In the genomic region with DNA sequence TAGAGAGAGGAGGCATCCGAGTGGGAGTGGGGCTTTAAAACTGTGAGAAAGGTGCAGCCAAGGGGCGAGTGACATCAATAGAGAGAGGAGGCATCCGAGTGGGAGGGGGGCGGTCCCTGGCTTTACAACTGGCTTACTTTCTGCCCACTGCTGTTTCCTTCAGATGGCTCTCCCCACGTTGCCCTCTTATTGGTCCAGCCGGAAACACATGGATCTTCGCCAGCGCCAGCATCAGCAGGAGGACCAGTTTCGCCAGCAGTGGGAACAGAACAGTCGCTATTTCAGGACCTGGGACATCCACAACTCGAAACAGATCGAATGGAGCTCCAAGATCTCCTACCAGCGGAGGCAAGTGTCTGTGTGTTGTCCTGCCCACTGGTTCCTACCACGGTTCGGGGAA, we compare ENCODE assay signal across 7 mouse cellular contexts. TPM values are rescaled to one million over a fixed set of nuclear protein-coding genes. Genes with fewer than 3 reads are reported as not detected.
DNase-seq lines count a peak whose midpoint lies in the region; ATAC-seq and TF ChIP-seq lines count a peak whose summit lies in the region.

No protein-coding gene starts in this region.

- peak overlapping the region; percentile 77; the same call in 1 of the 2 replicates for H3K4me3 ChIP-seq in lung, postnatal 0 days (ENCODE audit: low read depth, low read length)
- peak overlapping the region; percentile 85 for H3K4me3 ChIP-seq in embryonic facial prominence, embryonic 14.5 days (ENCODE audit: low read depth, low read length)
- peak overlapping the region; percentile 89 for H3K4me3 ChIP-seq in limb, embryonic 12.5 days (replicated peaks)
- peak overlapping the region; percentile 84 for H3K4me3 ChIP-seq in stomach, postnatal 0 days (ENCODE audit: low read depth, low read length)

- H3K4me2 ChIP-seq in lung, postnatal 0 days (replicated peaks; ENCODE audit: low read depth, low read length), result peak overlapping the region; percentile 71
- peak overlapping the region; percentile 65 for H3K4me2 ChIP-seq in embryonic facial prominence, embryonic 14.5 days (ENCODE audit: low read depth, low read length)
- peak overlapping the region; percentile 64 for H3K4me2 ChIP-seq in limb, embryonic 12.5 days
- H3K4me2 ChIP-seq in stomach, postnatal 0 days (replicated peaks; ENCODE audit: low read depth), result peak overlapping the region; percentile 84

- WGBS in lung, postnatal 0 days, result 51% methylated on average over 15 of the region's 15 CpGs
- WGBS in embryonic facial prominence, embryonic 14.5 days, result 50% methylated on average over 15 of the region's 15 CpGs
- 55% methylated on average over 15 of the region's 15 CpGs for WGBS in limb, embryonic 12.5 days
- 51% methylated on average over 15 of the region's 15 CpGs for WGBS in stomach, postnatal 0 days

- no peak for DNase-seq in lung, postnatal 0 days (ENCODE audit: low spot score)
- DNase-seq in lung, postnatal 14 days, result no peak
- DNase-seq in embryonic facial prominence, embryonic 14.5 days (ENCODE audit: low spot score), result no peak
- no peak for DNase-seq in stomach, postnatal 0 days (ENCODE audit: low spot score)
- DNase-seq in layer of hippocampus, postnatal 14 days (ENCODE audit: low spot score in 2 of 2), result no peak
- no peak for DNase-seq in left cerebral cortex, postnatal 25 days (ENCODE audit: low spot score in 2 of 2)

- H3K4me1 ChIP-seq in lung, postnatal 0 days (ENCODE audit: insufficient read depth, low read depth, low read length), result no peaks in the 10 kb centered on the region; the same call in 1 of the 2 replicates
- 0 out of 2 replicates have a peak, but pooled peaks cover 5% of the 10 kb centered on the region for H3K4me1 ChIP-seq in embryonic facial prominence, embryonic 14.5 days (ENCODE audit: control insufficient read depth, insufficient read depth, low read length)
- peaks cover 6% of the 10 kb centered on the region for H3K4me1 ChIP-seq in limb, embryonic 12.5 days (replicated peaks)
- H3K4me1 ChIP-seq in stomach, postnatal 0 days (replicated peaks; ENCODE audit: control insufficient read depth, insufficient read depth), result no peaks in the 10 kb centered on the region

- no peak overlapping the region for H3K9ac ChIP-seq in lung, postnatal 0 days (replicated peaks; ENCODE audit: low read depth)
- H3K9ac ChIP-seq in embryonic facial prominence, embryonic 14.5 days (ENCODE audit: low read depth, low read length), result peak overlapping the region; percentile 78; the same call in 1 of the 2 replicates
- H3K9ac ChIP-seq in limb, embryonic 12.5 days (replicated peaks), result peak overlapping the region; percentile 73
- H3K9ac ChIP-seq in stomach, postnatal 0 days (ENCODE audit: low read length), result peak overlapping the region; percentile 71

- no peak for TF ChIP-seq EP300 in lung, postnatal 0 days (IDR thresholded peaks at IDR 0.05)
- TF ChIP-seq EP300 in stomach, postnatal 0 days (optimal IDR thresholded peaks at IDR 0.05), result no peak

- H3K9me3 ChIP-seq in lung, postnatal 0 days (ENCODE audit: low read length), result no peaks in the 10 kb centered on the region
- no peaks in the 10 kb centered on the region for H3K9me3 ChIP-seq in embryonic facial prominence, embryonic 14.5 days (ENCODE audit: control insufficient read depth, low read length)
- H3K9me3 ChIP-seq in limb, embryonic 12.5 days, result no peaks in the 10 kb centered on the region
- no peaks in the 10 kb centered on the region for H3K9me3 ChIP-seq in stomach, postnatal 0 days (ENCODE audit: control insufficient read depth, low read length)

- no peak for ATAC-seq in lung, postnatal 0 days
- ATAC-seq in embryonic facial prominence, embryonic 14.5 days (ENCODE audit: low read depth), result no peak
- ATAC-seq in limb, embryonic 12.5 days (ENCODE audit: insufficient number of reproducible peaks, insufficient read depth, low FRiP score, low TSS enrichment, low read depth), result no peak
- no peak for ATAC-seq in stomach, postnatal 0 days (ENCODE audit: low FRiP score, low TSS enrichment)

- intact Hi-C loops in left cerebral cortex, postnatal 25 days (cut with DNase I), result no loop called here

- no peak overlapping the region for H3K27ac ChIP-seq in lung, postnatal 0 days (ENCODE audit: low read length)
- no peak overlapping the region for H3K27ac ChIP-seq in embryonic facial prominence, embryonic 14.5 days (replicated peaks; ENCODE audit: low read depth, low read length)
- H3K27ac ChIP-seq in limb, embryonic 12.5 days, result no peak overlapping the region
- H3K27ac ChIP-seq in stomach, postnatal 0 days (replicated peaks), result no peak overlapping the region

- TF ChIP-seq CTCF in lung, postnatal 0 days (IDR thresholded peaks at IDR 0.05), result no peak
- TF ChIP-seq CTCF in stomach, postnatal 0 days (IDR thresholded peaks at IDR 0.05; ENCODE audit: low read depth), result no peak

- no peaks in the 10 kb centered on the region for H3K36me3 ChIP-seq in lung, postnatal 0 days (ENCODE audit: insufficient read depth, low read length)
- peaks cover 43% of the 10 kb centered on the region for H3K36me3 ChIP-seq in embryonic facial prominence, embryonic 14.5 days (ENCODE audit: control insufficient read depth, insufficient read depth, low read length)
- H3K36me3 ChIP-seq in limb, embryonic 12.5 days, result peaks cover 43% of the 10 kb centered on the region
- peaks cover 5% of the 10 kb centered on the region; the same call in 1 of the 2 replicates for H3K36me3 ChIP-seq in stomach, postnatal 0 days (ENCODE audit: control insufficient read depth, insufficient read depth, low read length)

- H3K27me3 ChIP-seq in lung, postnatal 0 days (replicated peaks; ENCODE audit: insufficient read depth, low read length), result no peaks in the 10 kb centered on the region
- no peaks in the 10 kb centered on the region for H3K27me3 ChIP-seq in embryonic facial prominence, embryonic 14.5 days (replicated peaks; ENCODE audit: control insufficient read depth, insufficient read depth, low read length)
- H3K27me3 ChIP-seq in limb, embryonic 12.5 days, result no peaks in the 10 kb centered on the region
- no peaks in the 10 kb centered on the region for H3K27me3 ChIP-seq in stomach, postnatal 0 days (ENCODE audit: control insufficient read depth, insufficient read depth, low read length)

RNA-seq across cellular contexts. Expression of gene Tchp, which starts 0.9 kb away (rescaled TPM):
- 9.4 and 10.0 TPM in 2 replicates for polyA plus RNA-seq in lung, postnatal 0 days (2015; fragmentation: Nextera tagmentation; extraction: Ambion mirVana)
- 10.9 and 11.4 TPM in 2 replicates for polyA plus RNA-seq in embryonic facial prominence, embryonic 14.5 days (2014; fragmentation: Nextera tagmentation; extraction: Ambion mirVana)
- polyA plus RNA-seq in limb, embryonic 12.5 days (2016; fragmentation: Nextera tagmentation; extraction: Ambion mirVana), result 21.0 and 22.1 TPM in 2 replicates
- 4.6 and 5.8 TPM in 2 replicates for polyA plus RNA-seq in stomach, postnatal 0 days (2015; fragmentation: Nextera tagmentation; extraction: Ambion mirVana)
- 10 to 100 TPM; 12.1 to 13.1 TPM for total RNA-seq in layer of hippocampus, postnatal 14 days (2021)
- 10 to 100 TPM; 11.6 to 13.6 TPM for total RNA-seq in left cerebral cortex, postnatal 25 days (2021)

RNA-seq across cellular contexts. Expression of gene Gltp, which starts 17.7 kb away (rescaled TPM):
- 88.2 and 89.4 TPM in 2 replicates for polyA plus RNA-seq in lung, postnatal 0 days (2015; fragmentation: Nextera tagmentation; extraction: Ambion mirVana)
- polyA plus RNA-seq in embryonic facial prominence, embryonic 14.5 days (2014; fragmentation: Nextera tagmentation; extraction: Ambion mirVana), result 123 and 129 TPM in 2 replicates
- polyA plus RNA-seq in limb, embryonic 12.5 days (2016; fragmentation: Nextera tagmentation; extraction: Ambion mirVana), result 69.5 and 75.3 TPM in 2 replicates
- polyA plus RNA-seq in stomach, postnatal 0 days (2015; fragmentation: Nextera tagmentation; extraction: Ambion mirVana), result 482 and 496 TPM in 2 replicates
- total RNA-seq in layer of hippocampus, postnatal 14 days (2021), result 10 to 100 TPM; 49.7 to 55.7 TPM
- total RNA-seq in left cerebral cortex, postnatal 25 days (2021), result 10 to 100 TPM; 24.6 to 28.3 TPM

RNA-seq across cellular contexts. Expression of gene Trpv4, which starts 50.3 kb away (rescaled TPM):
- polyA plus RNA-seq in lung, postnatal 0 days (2015; fragmentation: Nextera tagmentation; extraction: Ambion mirVana), result 2.2 and 3.4 TPM in 2 replicates
- polyA plus RNA-seq in embryonic facial prominence, embryonic 14.5 days (2014; fragmentation: Nextera tagmentation; extraction: Ambion mirVana), result 11.9 TPM in 2 replicates
- polyA plus RNA-seq in limb, embryonic 12.5 days (2016; fragmentation: Nextera tagmentation; extraction: Ambion mirVana), result 2.5 and 3.4 TPM in 2 replicates
- polyA plus RNA-seq in stomach, postnatal 0 days (2015; fragmentation: Nextera tagmentation; extraction: Ambion mirVana), result 2.1 and 2.8 TPM in 2 replicates
- total RNA-seq in layer of hippocampus, postnatal 14 days (2021), result 1 to 10 TPM; 2.2 to 5.7 TPM
- total RNA-seq in left cerebral cortex, postnatal 25 days (2021), result 1 to 10 TPM; 1.9 to 2.2 TPM
